Mouse (Mus musculus): ENCODE data around the gene Ubr7. TPM values are rescaled to one million over a fixed set of nuclear protein-coding genes. Genes with fewer than 3 reads are reported as not detected.
A peak's percentile ranks its signal among the peaks of the same experiment; 100 is the strongest.

Gene Ubr7
- total RNA-seq (2014; rRNA removed): 53.9 and 59.1 TPM in 2 replicates
- 25.6 and 26.1 TPM in 2 replicates for polyA plus RNA-seq (2015; fragmentation: Nextera tagmentation; extraction: Ambion mirVana)

GRCm38 (mm10) chr12:102757689-102758402 lies at the start of gene Ubr7, which contains the start of the genes Gm28051 and Gon7:
Gene Ubr7, plus strand, starts transcription at chr12:102757967.
Gene Gm28051, minus strand, starts transcription at chr12:102757765.
Gene Gon7, minus strand, starts transcription at chr12:102757803.
- Histone ChIP-seq H3K9me3 (ENCODE audit: low read length) (no peaks in the 10 kb centered on the region), H3K27me3 (ENCODE audit: insufficient read depth, low read length) (no peaks in the 10 kb centered on the region), H3K36me3 (ENCODE audit: insufficient read depth) (0 out of 2 replicates have a peak, but pooled peaks cover 7% of the 10 kb centered on the region), H3K4me3 (ENCODE audit: low read depth, low read length) (peak within 1 kb of the TSS; percentile 71), H3K4me1 (ENCODE audit: insufficient read depth) (peaks cover 20% of the 10 kb centered on the region), H3K9ac (peak within 1 kb of the TSS; percentile 75), H3K4me2 (ENCODE audit: low read depth) (peak within 1 kb of the TSS; percentile 82), H3K27ac (ENCODE audit: low read depth, low read length) (peak within 1 kb of the TSS; percentile 90)
- DNase-seq (peak; percentile 97), ATAC-seq (peak; percentile 98)
- 4% methylated on average over 73 of the region's 73 CpGs for WGBS
- peak; percentile 69 for TF ChIP-seq CTCF (IDR thresholded peaks at IDR 0.05; ENCODE audit: low read depth)

DNA sequence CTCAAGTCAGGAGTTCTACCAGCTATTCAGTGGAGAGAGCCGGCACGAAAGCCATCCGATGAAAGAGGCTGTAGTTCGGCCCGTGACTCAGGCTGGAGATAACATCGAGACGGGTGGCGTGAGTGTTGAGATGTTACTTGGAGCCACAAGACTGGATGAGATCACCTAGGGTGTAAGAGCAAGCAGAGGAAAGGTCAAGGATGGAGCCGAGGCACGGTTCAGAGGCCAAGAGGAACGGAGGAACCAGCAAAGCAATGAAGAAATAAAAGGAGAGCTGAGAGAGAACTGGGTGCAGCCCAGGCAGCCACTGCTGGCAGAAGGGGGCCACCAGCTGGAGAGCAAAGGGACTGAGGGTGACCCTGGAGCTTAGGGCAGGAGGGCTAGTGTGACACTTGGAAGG lies 49.5 kb upstream of the Ubr7 start:
- no peak overlapping the region for H3K27ac ChIP-seq (ENCODE audit: low read depth, low read length)
- no peaks in the 10 kb centered on the region for H3K27me3 ChIP-seq (ENCODE audit: insufficient read depth, low read length)
- no peak for DNase-seq
- 82% methylated on average over 11 of the region's 11 CpGs for WGBS
- H3K4me3 ChIP-seq (ENCODE audit: low read depth, low read length): no peak overlapping the region
- no peak for ATAC-seq
- H3K9ac ChIP-seq: no peak overlapping the region
- no peak overlapping the region for H3K4me2 ChIP-seq (ENCODE audit: low read depth)
- H3K9me3 ChIP-seq (ENCODE audit: low read length): no peaks in the 10 kb centered on the region
- peaks cover 7% of the 10 kb centered on the region for H3K4me1 ChIP-seq (ENCODE audit: insufficient read depth)
- TF ChIP-seq CTCF (IDR thresholded peaks at IDR 0.05; ENCODE audit: low read depth): peak; percentile 26; the same call in 1 of the 2 replicates
- no peaks in the 10 kb centered on the region for H3K36me3 ChIP-seq (ENCODE audit: insufficient read depth)

- no peak for DNase-seq
- H3K27ac ChIP-seq (ENCODE audit: low read depth, low read length): no peak overlapping the region
- H3K9me3 ChIP-seq (ENCODE audit: low read length): no peaks in the 10 kb centered on the region
- WGBS: 85% methylated on average over 5 of the region's 5 CpGs
- no peak overlapping the region for H3K4me2 ChIP-seq (ENCODE audit: low read depth)
- TF ChIP-seq CTCF (IDR thresholded peaks at IDR 0.05; ENCODE audit: low read depth): no peak
- H3K4me3 ChIP-seq (ENCODE audit: low read depth, low read length): no peak overlapping the region
- no peak overlapping the region for H3K9ac ChIP-seq
- H3K4me1 ChIP-seq (ENCODE audit: insufficient read depth): peaks cover 7% of the 10 kb centered on the region
- H3K36me3 ChIP-seq (ENCODE audit: insufficient read depth): no peaks in the 10 kb centered on the region
- no peaks in the 10 kb centered on the region for H3K27me3 ChIP-seq (ENCODE audit: insufficient read depth, low read length)
- no peak for ATAC-seq
Measured at GRCm38 (mm10) chr12:102709896-102710295, 47.9 kb upstream of the Ubr7 start.

DNA sequence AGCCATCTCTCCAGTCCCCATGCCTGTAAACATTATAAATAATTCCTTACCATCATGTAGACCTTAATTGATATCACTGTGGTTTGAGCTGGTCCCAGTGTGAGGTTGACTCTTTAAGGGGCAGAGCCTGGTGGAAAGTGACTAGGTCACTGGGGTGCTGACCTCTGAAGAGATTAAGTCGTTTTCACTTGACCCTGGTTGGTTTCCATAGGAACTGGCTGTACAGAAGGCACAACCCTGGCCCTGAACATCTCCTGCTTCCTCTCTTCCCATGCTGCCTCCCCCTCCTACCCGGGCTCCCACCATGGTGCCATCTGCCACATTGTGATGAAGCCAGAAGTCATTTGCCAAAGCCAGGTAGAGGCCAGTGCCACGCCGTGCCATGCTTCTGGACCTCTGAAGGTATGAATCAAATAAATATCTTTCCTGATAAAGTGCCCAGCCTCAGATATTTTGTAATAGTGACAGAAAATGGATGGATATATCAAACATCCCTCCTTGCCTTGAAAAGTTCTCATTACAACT lies 46.9 kb upstream of the Ubr7 start:
- ATAC-seq (no peak), DNase-seq (no peak)
- TF ChIP-seq CTCF (IDR thresholded peaks at IDR 0.05; ENCODE audit: low read depth): no peak
- Histone ChIP-seq H3K4me1 (ENCODE audit: insufficient read depth) (peaks cover 1% of the 10 kb centered on the region), H3K36me3 (ENCODE audit: insufficient read depth) (no peaks in the 10 kb centered on the region), H3K9ac (no peak overlapping the region), H3K27ac (ENCODE audit: low read depth, low read length) (no peak overlapping the region), H3K4me2 (ENCODE audit: low read depth) (no peak overlapping the region), H3K9me3 (ENCODE audit: low read length) (no peaks in the 10 kb centered on the region), H3K4me3 (ENCODE audit: low read depth, low read length) (no peak overlapping the region), H3K27me3 (ENCODE audit: insufficient read depth, low read length) (no peaks in the 10 kb centered on the region)
- 59% methylated on average over 4 of the region's 4 CpGs for WGBS

GRCm38 (mm10) chr12:102713153-102713865 lies 44.5 kb upstream of the Ubr7 start:
- Histone ChIP-seq H3K36me3 (ENCODE audit: insufficient read depth) (no peaks in the 10 kb centered on the region), H3K27me3 (ENCODE audit: insufficient read depth, low read length) (no peaks in the 10 kb centered on the region), H3K4me3 (ENCODE audit: low read depth, low read length) (no peak overlapping the region), H3K4me1 (ENCODE audit: insufficient read depth) (no peaks in the 10 kb centered on the region), H3K27ac (ENCODE audit: low read depth, low read length) (no peak overlapping the region), H3K9me3 (ENCODE audit: low read length) (no peaks in the 10 kb centered on the region), H3K9ac (no peak overlapping the region), H3K4me2 (ENCODE audit: low read depth) (no peak overlapping the region)
- DNase-seq (no peak), ATAC-seq (no peak)
- WGBS: 80% methylated on average over 20 of the region's 20 CpGs
- no peak for TF ChIP-seq CTCF (IDR thresholded peaks at IDR 0.05; ENCODE audit: low read depth)

DNA sequence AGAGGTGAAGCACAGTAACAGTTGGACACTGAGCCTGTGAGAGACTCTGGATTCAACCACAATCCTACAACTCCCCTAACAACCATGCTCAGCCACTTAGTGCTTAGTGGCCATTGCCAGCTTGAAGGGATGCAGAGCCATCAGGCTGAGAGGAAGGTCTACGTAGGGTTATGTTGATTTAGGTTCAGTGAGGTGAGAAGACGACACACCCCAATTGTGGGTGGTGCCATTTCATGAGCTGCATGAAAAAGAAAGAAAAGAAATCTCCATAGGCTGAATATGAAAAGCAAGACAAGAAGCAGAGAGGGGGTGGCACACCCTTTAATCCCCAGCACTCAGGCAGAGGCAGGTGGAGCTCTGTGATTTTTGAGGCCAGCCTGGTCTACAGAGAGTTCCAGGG lies 43.7 kb upstream of the Ubr7 start:
- no peak for TF ChIP-seq CTCF (IDR thresholded peaks at IDR 0.05; ENCODE audit: low read depth)
- Histone ChIP-seq H3K4me3 (ENCODE audit: low read depth, low read length) (no peak overlapping the region), H3K9me3 (ENCODE audit: low read length) (no peaks in the 10 kb centered on the region), H3K4me2 (ENCODE audit: low read depth) (no peak overlapping the region), H3K36me3 (ENCODE audit: insufficient read depth) (no peaks in the 10 kb centered on the region), H3K27me3 (ENCODE audit: insufficient read depth, low read length) (no peaks in the 10 kb centered on the region), H3K4me1 (ENCODE audit: insufficient read depth) (no peaks in the 10 kb centered on the region), H3K27ac (ENCODE audit: low read depth, low read length) (no peak overlapping the region), H3K9ac (no peak overlapping the region)
- DNase-seq (no peak), ATAC-seq (no peak)
- 68% methylated on average over 2 of the region's 2 CpGs for WGBS

Data from forebrain, postnatal 0 days (tissue).